Mouse (Mus musculus) liver, adult 2 months (tissue): Measurements from ENCODE around the gene Kat6b. TPM values are rescaled to one million over a fixed set of nuclear protein-coding genes. Genes with fewer than 3 reads are reported as not detected.
A peak's percentile ranks its signal among the peaks of the same experiment; 100 is the strongest.

Experiments used
- DNase-seq: peaks from one replicate; pipeline ENCODE4 v3.0.0-alpha.2; 2011; ENCODE audit warnings: low read depth, low spot score; ENCODE audit errors: extremely low read depth
- H3K27ac ChIP-seq: fragments of 200-500 bp; replicated peaks from 2 replicates; pipeline ENCODE4 v1.5.1; 2012; ENCODE audit warnings: low read depth, mild to moderate bottlenecking, control low read depth, inconsistent platforms, low read length; ENCODE audit not compliant: insufficient read depth
- H3K27me3 ChIP-seq: fragments of 200-500 bp; 2 replicates; pipeline ENCODE4 v1.6.1; 2012; ENCODE audit warnings: mild to moderate bottlenecking, moderate library complexity, low read length, inconsistent platforms; ENCODE audit not compliant: control insufficient read depth, insufficient read depth
- H3K36me3 ChIP-seq: fragments of 200-500 bp; 2 replicates; pipeline ENCODE4 v1.6.1; 2012; ENCODE audit warnings: low read length, inconsistent platforms; ENCODE audit not compliant: control insufficient read depth, insufficient read depth
- H3K4me1 ChIP-seq: fragments of 200-500 bp; 2 replicates; pipeline ENCODE4 v1.6.1; 2011; ENCODE audit warnings: low read length; ENCODE audit not compliant: control insufficient read depth, insufficient read depth
- H3K4me3 ChIP-seq: fragments of 200-500 bp; 2 replicates; pipeline ENCODE4 v1.5.1; 2011; ENCODE audit warnings: low read depth, mild to moderate bottlenecking, control low read depth, low read length, moderate library complexity; ENCODE audit not compliant: insufficient read depth
- H3K79me2 ChIP-seq: fragments of 200-500 bp; 2 replicates; pipeline ENCODE4 v1.6.1; 2012; ENCODE audit warnings: inconsistent platforms, mild to moderate bottlenecking, low read length, moderate library complexity; ENCODE audit not compliant: control insufficient read depth, insufficient read depth
- H3K9ac ChIP-seq: fragments of 200-500 bp; 2 replicates; pipeline ENCODE4 v1.6.1; 2012; ENCODE audit warnings: low read depth, mild to moderate bottlenecking, control low read depth, inconsistent platforms, low read length
- CTCF ChIP-seq: fragments of 200-500 bp; IDR thresholded peaks from 2 replicates; pipeline ENCODE4 v1.5.1; 2011; ENCODE audit warnings: low read depth, low read length, control low read depth
- POLR2A ChIP-seq: fragments of 200-500 bp; IDR thresholded peaks from 2 replicates; pipeline ENCODE4 v1.6.1; 2011; ENCODE audit warnings: low read length, control low read depth; ENCODE audit not compliant: insufficient read depth; ENCODE audit errors: extremely low read depth
- WGBS: fragments of 180-500 bp; shearing (Covaris S2); methylation state at CpG from one replicate; pipeline ENCODE4 v1.1.7; 2018; 5-methylcytosine and 5-hydroxymethylcytosine counted together
- polyA plus RNA-seq: library from polyadenylated mRNA; depleted of rRNA; stranded (reverse); fragments of >200 nt; gene quantifications from 2 replicates; pipeline ENCODE4 v1.2.3, GENCODE M21; 2012
- total RNA-seq: library from RNA; depleted of rRNA; stranded (reverse); fragments of >200 nt; gene quantifications from 2 replicates; pipeline ENCODE4 v1.2.3, GENCODE M21; 2014

The Kat6b gene
- total and polyA plus RNA-seq, 2 experiments: 3.2 to 5.3 TPM

GRCm38 (mm10) chr14:21592152-21592551 is 110.9 kb downstream of the Kat6b start:
- H3K9ac ChIP-seq: no peak overlapping the region
- H3K27ac ChIP-seq: no peak overlapping the region
- WGBS: 95% methylated on average over 1 of the region's 1 CpGs

GRCm38 (mm10) chr14:21592985-21593750 is 111.9 kb downstream of the Kat6b start:
- no peak for TF ChIP-seq CTCF
- no peak for TF ChIP-seq POLR2A
- H3K27ac ChIP-seq: peak overlapping the region; percentile 69
- no peak overlapping the region for H3K9ac ChIP-seq
- H3K36me3 ChIP-seq: no peaks in the 10 kb centered on the region
- DNase-seq: peak; percentile 70
- no peak overlapping the region for H3K4me3 ChIP-seq
- WGBS: 39% methylated on average over 8 of the region's 8 CpGs
- H3K79me2 ChIP-seq: peaks cover 11% of the 10 kb centered on the region
- H3K27me3 ChIP-seq: no peaks in the 10 kb centered on the region
- H3K4me1 ChIP-seq: peaks cover 24% of the 10 kb centered on the region

More at GRCm38 (mm10) chr14:21592152-21592551, 110.9 kb downstream of the Kat6b start:
- H3K27me3 ChIP-seq: no peaks in the 10 kb centered on the region
- H3K4me1 ChIP-seq: peaks cover 24% of the 10 kb centered on the region
- H3K79me2 ChIP-seq: peaks cover 14% of the 10 kb centered on the region
- TF ChIP-seq CTCF (peak; percentile 29; the same call in 1 of the 2 replicates), POLR2A (no peak)
- no peak overlapping the region for H3K4me3 ChIP-seq
- no peak for DNase-seq
- no peaks in the 10 kb centered on the region for H3K36me3 ChIP-seq

GRCm38 (mm10) chr14:21599446-21600173 is 118.4 kb downstream of the Kat6b start:
- H3K9ac ChIP-seq: no peak overlapping the region
- H3K27ac ChIP-seq: no peak overlapping the region; the same call in 1 of the 2 replicates
- no peak for TF ChIP-seq CTCF
- no peak for TF ChIP-seq POLR2A
- peaks cover 13% of the 10 kb centered on the region for H3K79me2 ChIP-seq
- 59% methylated on average over 9 of the region's 9 CpGs for WGBS
- no peak overlapping the region for H3K4me3 ChIP-seq
- H3K4me1 ChIP-seq: peaks cover 11% of the 10 kb centered on the region; the same call in 1 of the 2 replicates
- no peaks in the 10 kb centered on the region for H3K27me3 ChIP-seq
- DNase-seq: peak; percentile 76
- no peaks in the 10 kb centered on the region for H3K36me3 ChIP-seq

GRCm38 (mm10) chr14:21600174-21600566 is 118.9 kb downstream of the Kat6b start:
- H3K4me3 ChIP-seq: no peak overlapping the region
- peaks cover 11% of the 10 kb centered on the region; the same call in 1 of the 2 replicates for H3K4me1 ChIP-seq
- WGBS: 93% methylated on average over 5 of the region's 5 CpGs
- DNase-seq: no peak
- no peaks in the 10 kb centered on the region for H3K27me3 ChIP-seq
- no peak overlapping the region for H3K27ac ChIP-seq
- TF ChIP-seq CTCF (no peak), POLR2A (no peak)
- no peaks in the 10 kb centered on the region for H3K36me3 ChIP-seq
- no peak overlapping the region for H3K9ac ChIP-seq
- peaks cover 13% of the 10 kb centered on the region for H3K79me2 ChIP-seq

DNA sequence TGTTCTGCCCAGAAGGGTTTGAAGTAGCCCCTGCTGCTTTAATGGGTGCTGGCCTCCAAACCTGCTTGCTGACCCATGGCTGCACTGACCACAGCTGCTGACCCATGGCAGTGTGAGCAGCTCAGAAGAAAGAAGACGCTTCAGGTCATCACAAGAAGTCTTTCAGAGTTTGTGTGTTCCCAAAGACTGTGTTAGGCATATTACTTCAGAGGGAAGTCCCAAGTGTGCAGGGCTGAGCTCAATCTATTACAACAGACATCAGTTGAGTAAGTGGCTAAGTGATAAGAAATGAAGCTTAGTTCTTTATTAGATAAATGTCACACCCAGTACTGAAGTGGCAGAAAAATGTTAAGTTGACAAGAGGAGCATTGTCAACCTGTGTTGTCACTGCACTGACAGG is 119.4 kb downstream of the Kat6b start:
- WGBS: 94% methylated on average over 1 of the region's 1 CpGs
- peaks cover 11% of the 10 kb centered on the region; the same call in 1 of the 2 replicates for H3K4me1 ChIP-seq
- peaks cover 13% of the 10 kb centered on the region for H3K79me2 ChIP-seq
- TF ChIP-seq POLR2A: no peak
- TF ChIP-seq CTCF: no peak
- H3K27me3 ChIP-seq: no peaks in the 10 kb centered on the region
- H3K36me3 ChIP-seq: no peaks in the 10 kb centered on the region
- DNase-seq: no peak
- no peak overlapping the region for H3K4me3 ChIP-seq
- no peak overlapping the region for H3K27ac ChIP-seq
- no peak overlapping the region for H3K9ac ChIP-seq

GRCm38 (mm10) chr14:21602166-21602565 is 120.9 kb downstream of the Kat6b start:
- Histone ChIP-seq H3K36me3 (no peaks in the 10 kb centered on the region), H3K4me1 (peaks cover 11% of the 10 kb centered on the region; the same call in 1 of the 2 replicates), H3K27me3 (no peaks in the 10 kb centered on the region), H3K4me3 (no peak overlapping the region), H3K79me2 (peaks cover 13% of the 10 kb centered on the region), H3K9ac (no peak overlapping the region), H3K27ac (no peak overlapping the region)
- no peak for TF ChIP-seq POLR2A
- no peak for TF ChIP-seq CTCF
- DNase-seq: no peak
- WGBS: 94% methylated on average over 12 of the region's 12 CpGs
